Mouse (Mus musculus) intestine, postnatal 0 days (tissue): Measurements from ENCODE around the gene Kiss1. TPM values are rescaled to one million over a fixed set of nuclear protein-coding genes. Genes with fewer than 3 reads are reported as not detected.

Source experiments
- ATAC-seq: fragments of 200-750 bp; cut with Nextera tagmentation; 2 replicates; pipeline ENCODE4 v1.8.0; 2017; ENCODE audit warnings: mild to moderate bottlenecking, moderate TSS enrichment, moderate library complexity
- H3K27ac ChIP-seq: fragments of 300-500 bp; sonication (generic); 2 replicates; pipeline ENCODE4 v1.5.1; 2014; ENCODE audit warnings: mild to moderate bottlenecking, low read depth, low read length, moderate library complexity
- H3K27me3 ChIP-seq: fragments of 300-500 bp; sonication (generic); replicated peaks from 2 replicates; pipeline ENCODE4 v1.6.1; 2014; ENCODE audit warnings: low read length, mixed read lengths; ENCODE audit not compliant: control insufficient read depth, insufficient read depth
- H3K36me3 ChIP-seq: fragments of 300-500 bp; sonication (generic); 2 replicates; pipeline ENCODE4 v1.6.1; 2014; ENCODE audit warnings: mild to moderate bottlenecking, moderate library complexity; ENCODE audit not compliant: control insufficient read depth, insufficient read depth
- H3K4me1 ChIP-seq: fragments of 300-500 bp; sonication (generic); replicated peaks from 2 replicates; pipeline ENCODE4 v1.6.1; 2014; ENCODE audit warnings: antibody characterized with exemption, low read length, mixed read lengths; ENCODE audit not compliant: control insufficient read depth, insufficient read depth
- H3K4me2 ChIP-seq: fragments of 300-500 bp; sonication (generic); replicated peaks from 2 replicates; pipeline ENCODE4 v1.6.1; 2014; ENCODE audit warnings: low read depth, mild to moderate bottlenecking, moderate library complexity
- H3K4me3 ChIP-seq: fragments of 300-500 bp; sonication (generic); 2 replicates; pipeline ENCODE4 v1.5.1; 2014; ENCODE audit warnings: low read depth, low read length
- H3K9ac ChIP-seq: fragments of 300-500 bp; sonication (generic); 2 replicates; pipeline ENCODE4 v1.6.1; 2014; ENCODE audit warnings: mild to moderate bottlenecking, low read depth, low read length
- H3K9me3 ChIP-seq: fragments of 300-500 bp; sonication (generic); 2 replicates; pipeline ENCODE4 v1.6.1; 2016; ENCODE audit warnings: mixed run types; ENCODE audit not compliant: control insufficient read depth
- CTCF ChIP-seq: sonication (generic); IDR thresholded peaks from 2 replicates; pipeline ENCODE4 v1.5.1; 2016; ENCODE audit warnings: low read depth, mild to moderate bottlenecking, control low read depth, antibody characterized with exemption, moderate library complexity
- WGBS: fragments of 180-500 bp; shearing (Covaris S2); extraction: QIAGEN DNeasy Blood & Tissue Kit; methylation state at CpG from one replicate; pipeline ENCODE4 v1.1.7; 2014; 5-methylcytosine and 5-hydroxymethylcytosine counted together
- polyA plus RNA-seq: library from polyadenylated mRNA; unstranded; fragments of >200 nt; fragmentation: Nextera tagmentation; extraction: Ambion mirVana; gene quantifications from 2 replicates; pipeline ENCODE4 v1.2.1, GENCODE M21; 2015

Gene Kiss1
- polyA plus RNA-seq, 1 experiment from 2014 or later, result not detected

DNA sequence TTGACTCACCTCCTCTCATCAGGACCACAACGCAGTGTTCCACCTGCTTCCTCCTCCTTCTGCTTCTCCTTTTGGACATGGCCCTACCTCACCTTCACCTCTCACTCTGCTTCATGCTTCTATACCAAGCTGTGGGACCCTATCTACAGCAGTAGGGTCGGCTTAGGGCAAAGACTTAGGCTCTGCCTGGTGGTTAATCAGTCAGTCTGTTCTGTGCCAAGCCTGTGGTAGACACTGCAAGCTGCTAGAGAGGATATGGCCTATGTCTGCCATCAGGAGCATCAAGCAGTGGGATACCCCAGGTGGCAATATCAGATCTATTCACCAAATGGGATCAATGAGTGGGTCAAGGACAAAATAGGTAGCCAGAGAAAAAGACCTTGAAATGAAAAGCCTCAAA, 41.1 kb upstream of the Kiss1 start:
- Histone ChIP-seq H3K4me3 (no peak overlapping the region), H3K9me3 (no peaks in the 10 kb centered on the region), H3K36me3 (peaks cover 57% of the 10 kb centered on the region), H3K4me1 (no peaks in the 10 kb centered on the region), H3K27me3 (no peaks in the 10 kb centered on the region), H3K27ac (no peak overlapping the region), H3K9ac (no peak overlapping the region), H3K4me2 (no peak overlapping the region)
- ATAC-seq, result no peak
- WGBS, result 90% methylated on average over 2 of the region's 2 CpGs
- no peak for TF ChIP-seq CTCF

DNA sequence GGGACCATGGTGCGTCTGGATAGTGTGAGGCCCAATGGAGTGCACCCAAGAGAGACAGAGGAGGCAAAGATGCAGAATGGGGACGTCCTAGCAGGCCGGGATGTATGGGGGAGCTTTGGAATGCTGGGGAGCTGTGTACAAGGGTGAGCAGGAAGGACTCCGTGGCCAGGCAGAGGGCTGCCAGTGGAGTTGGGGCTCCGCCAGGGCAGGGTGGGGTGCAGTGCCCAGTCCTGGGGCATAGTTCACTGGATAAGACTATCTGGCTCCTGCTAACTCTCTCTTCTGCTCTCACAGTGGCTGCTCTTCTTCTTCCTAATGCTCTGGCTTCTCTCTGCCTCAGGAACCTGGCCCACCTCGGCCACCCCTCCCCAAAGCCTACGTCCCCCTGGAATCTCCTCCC, 35.8 kb upstream of the Kiss1 start:
- peaks cover 70% of the 10 kb centered on the region for H3K36me3 ChIP-seq
- no peaks in the 10 kb centered on the region for H3K9me3 ChIP-seq
- ATAC-seq, result peak; percentile 63
- no peak overlapping the region for H3K4me2 ChIP-seq
- H3K9ac ChIP-seq, result 0 out of 2 replicates have a peak overlapping the region, but pooled peaks have one; percentile 3
- 75% methylated on average over 7 of the region's 7 CpGs for WGBS
- H3K27me3 ChIP-seq, result no peaks in the 10 kb centered on the region
- no peak overlapping the region for H3K27ac ChIP-seq
- TF ChIP-seq CTCF, result no peak
- H3K4me1 ChIP-seq, result 0 out of 2 replicates have a peak, but pooled peaks cover 4% of the 10 kb centered on the region
- H3K4me3 ChIP-seq, result no peak overlapping the region

DNA sequence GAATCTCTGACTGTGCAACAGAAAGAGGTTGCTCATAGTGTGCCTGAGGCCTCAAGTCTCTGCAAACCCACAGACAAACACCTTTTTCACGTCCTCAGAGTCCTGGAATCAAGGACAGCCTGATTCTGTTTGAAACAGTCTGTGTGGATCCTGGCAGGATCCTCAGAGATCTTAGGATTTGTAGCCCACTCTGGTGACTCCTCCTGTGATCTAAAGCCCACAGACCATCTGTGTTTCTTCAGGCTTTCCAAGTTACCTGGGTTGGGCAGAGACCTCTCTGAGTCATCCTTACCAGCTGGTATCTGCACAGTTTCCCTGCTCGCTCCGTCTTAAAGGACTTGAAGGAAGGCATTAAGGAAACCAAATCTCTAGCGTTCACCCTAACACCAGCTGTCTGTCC, 34.6 kb upstream of the Kiss1 start:
- H3K4me1 ChIP-seq, result 0 out of 2 replicates have a peak, but pooled peaks cover 4% of the 10 kb centered on the region
- H3K4me2 ChIP-seq, result no peak overlapping the region
- peaks cover 67% of the 10 kb centered on the region for H3K36me3 ChIP-seq
- 87% methylated on average over 4 of the region's 4 CpGs for WGBS
- H3K27me3 ChIP-seq, result no peaks in the 10 kb centered on the region
- no peak for ATAC-seq
- H3K9me3 ChIP-seq, result no peaks in the 10 kb centered on the region
- no peak overlapping the region for H3K9ac ChIP-seq
- H3K4me3 ChIP-seq, result no peak overlapping the region
- TF ChIP-seq CTCF, result no peak
- no peak overlapping the region for H3K27ac ChIP-seq

DNA sequence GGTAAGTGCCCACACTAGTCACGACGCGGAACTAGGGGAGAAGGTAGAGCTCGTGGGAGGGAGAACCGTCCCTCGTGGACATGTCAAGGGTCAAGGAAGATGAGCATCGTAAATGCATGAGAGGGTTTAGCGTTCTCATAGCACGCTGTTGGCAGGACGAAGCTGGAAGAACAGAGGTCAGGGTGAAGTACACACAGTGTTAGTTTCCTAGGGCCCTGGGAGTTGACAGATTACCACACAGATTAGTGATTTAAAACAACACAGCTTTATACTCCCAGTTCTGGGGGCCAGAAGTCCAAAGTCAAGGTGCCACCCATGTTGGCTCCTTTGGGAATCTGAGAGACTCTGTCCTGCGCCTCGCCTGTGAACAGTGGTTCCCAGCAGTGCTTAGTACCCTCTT, 33.8 kb upstream of the Kiss1 start:
- 85% methylated on average over 12 of the region's 12 CpGs for WGBS

DNA sequence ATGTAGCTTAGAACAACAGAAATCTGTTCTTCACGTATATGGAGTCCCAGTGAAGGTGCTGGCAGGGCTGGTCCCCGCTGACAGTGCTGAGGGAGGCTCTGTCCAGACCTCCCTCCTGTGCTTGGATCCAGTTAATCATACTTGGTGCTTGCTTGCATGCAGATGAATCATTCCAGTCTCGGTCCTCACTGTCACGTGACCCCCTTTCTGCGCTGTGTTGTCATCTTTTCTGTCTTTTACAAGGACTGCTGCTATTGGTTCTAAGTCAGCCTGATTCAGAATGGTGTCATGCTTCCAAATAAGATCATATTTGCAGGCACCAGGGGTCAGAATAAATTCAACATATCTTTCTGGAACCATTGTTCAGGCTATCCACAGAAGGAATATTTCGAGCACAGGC, 29.8 kb upstream of the Kiss1 start:
- H3K4me1 ChIP-seq, result no peaks in the 10 kb centered on the region
- no peak overlapping the region for H3K4me3 ChIP-seq
- H3K27me3 ChIP-seq, result no peaks in the 10 kb centered on the region
- no peak overlapping the region for H3K9ac ChIP-seq
- 88% methylated on average over 6 of the region's 6 CpGs for WGBS
- H3K4me2 ChIP-seq, result no peak overlapping the region
- no peaks in the 10 kb centered on the region for H3K9me3 ChIP-seq
- ATAC-seq, result no peak
- H3K36me3 ChIP-seq, result peaks cover 82% of the 10 kb centered on the region
- no peak for TF ChIP-seq CTCF
- H3K27ac ChIP-seq, result no peak overlapping the region

More for the DNA sequence above, 33.8 kb upstream of the Kiss1 start:
- no peak for TF ChIP-seq CTCF
- Histone ChIP-seq H3K27ac (no peak overlapping the region), H3K4me2 (no peak overlapping the region), H3K9ac (no peak overlapping the region), H3K27me3 (no peaks in the 10 kb centered on the region), H3K4me1 (0 out of 2 replicates have a peak, but pooled peaks cover 4% of the 10 kb centered on the region), H3K4me3 (no peak overlapping the region), H3K9me3 (no peaks in the 10 kb centered on the region), H3K36me3 (peaks cover 67% of the 10 kb centered on the region)
- ATAC-seq, result no peak

DNA sequence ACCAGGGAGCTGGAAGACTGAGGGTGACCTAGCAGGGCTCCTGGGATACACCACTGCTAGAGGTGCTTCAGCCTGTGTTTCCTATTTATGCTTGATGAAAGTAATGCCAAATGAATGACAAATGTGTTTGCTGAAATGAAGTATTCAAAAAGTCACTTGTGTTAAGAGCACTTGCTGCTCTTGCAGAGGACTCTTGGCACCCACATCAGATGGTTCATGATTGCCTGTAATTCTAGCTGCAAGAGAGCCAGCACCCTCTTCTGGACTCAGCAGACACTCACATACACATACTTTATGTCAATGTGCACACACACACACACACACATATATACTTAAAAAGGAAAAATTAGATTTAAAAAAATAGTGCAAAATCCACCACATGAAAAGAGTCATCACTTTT, 29.1 kb upstream of the Kiss1 start:
- Histone ChIP-seq H3K27me3 (no peaks in the 10 kb centered on the region), H3K4me1 (no peaks in the 10 kb centered on the region), H3K36me3 (peaks cover 79% of the 10 kb centered on the region), H3K4me3 (no peak overlapping the region), H3K27ac (no peak overlapping the region), H3K4me2 (no peak overlapping the region), H3K9ac (no peak overlapping the region), H3K9me3 (no peaks in the 10 kb centered on the region)
- ATAC-seq, result no peak
- peak; percentile 49 for TF ChIP-seq CTCF

DNA sequence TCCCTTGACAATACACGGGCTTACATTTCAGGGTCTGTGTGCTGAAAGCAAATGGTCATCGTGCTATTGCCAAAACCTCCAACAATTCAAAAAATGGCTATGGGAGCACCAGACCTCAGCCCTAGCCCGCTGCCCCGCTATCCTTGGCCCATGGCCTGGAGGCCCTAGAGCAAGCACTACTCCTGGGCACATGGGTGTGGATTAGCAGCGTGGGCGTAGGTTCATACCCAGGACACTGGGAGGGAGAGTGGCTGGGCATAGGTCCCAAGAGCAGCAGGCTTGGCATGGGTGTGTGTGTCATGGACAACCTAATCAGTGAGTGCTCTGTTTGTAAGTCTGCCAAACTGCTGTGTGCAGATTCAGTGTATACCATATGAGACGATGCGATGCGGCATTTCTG, 25.3 kb upstream of the Kiss1 start:
- Histone ChIP-seq H3K4me3 (no peak overlapping the region), H3K27me3 (no peaks in the 10 kb centered on the region), H3K27ac (no peak overlapping the region), H3K9me3 (no peaks in the 10 kb centered on the region), H3K4me2 (no peak overlapping the region), H3K4me1 (no peaks in the 10 kb centered on the region), H3K36me3 (peaks cover 80% of the 10 kb centered on the region), H3K9ac (no peak overlapping the region)
- ATAC-seq, result no peak
- 84% methylated on average over 9 of the region's 9 CpGs for WGBS
- TF ChIP-seq CTCF, result no peak
